Mouse (Mus musculus) liver, embryonic 15.5 days (tissue): ENCODE data around the gene Lcn12. TPM values are rescaled to one million over a fixed set of nuclear protein-coding genes. Genes with fewer than 3 reads are reported as not detected.

Experiments
- ATAC-seq: fragments of 200-750 bp; cut with Nextera tagmentation; 2 replicates; pipeline ENCODE4 v1.8.0; 2017; ENCODE audit warnings: moderate number of reproducible peaks, mild to moderate bottlenecking, moderate library complexity; ENCODE audit not compliant: insufficient read depth
- H3K27ac ChIP-seq: fragments of 300-500 bp; sonication (generic); replicated peaks from 2 replicates; pipeline ENCODE4 v1.5.1; 2015; ENCODE audit warnings: mild to moderate bottlenecking, inconsistent platforms
- H3K27me3 ChIP-seq: fragments of 300-500 bp; sonication (generic); 2 replicates; pipeline ENCODE4 v1.6.1; 2015; ENCODE audit warnings: mild to moderate bottlenecking, inconsistent platforms
- H3K36me3 ChIP-seq: fragments of 300-500 bp; sonication (generic); replicated peaks from 2 replicates; pipeline ENCODE4 v1.6.1; 2015; ENCODE audit warnings: moderate library complexity, mild to moderate bottlenecking, inconsistent platforms
- H3K4me1 ChIP-seq: fragments of 300-500 bp; sonication (generic); replicated peaks from 2 replicates; pipeline ENCODE4 v1.6.1; 2015; ENCODE audit warnings: inconsistent platforms
- H3K4me2 ChIP-seq: fragments of 300-500 bp; sonication (generic); 2 replicates; pipeline ENCODE4 v1.6.1; 2015; ENCODE audit warnings: moderate library complexity, mild to moderate bottlenecking, inconsistent platforms
- H3K4me3 ChIP-seq: fragments of 300-500 bp; sonication (generic); replicated peaks from 2 replicates; pipeline ENCODE4 v1.5.1; 2015; ENCODE audit warnings: mild to moderate bottlenecking, inconsistent platforms
- H3K9ac ChIP-seq: fragments of 300-500 bp; sonication (generic); 2 replicates; pipeline ENCODE4 v1.6.1; 2015; ENCODE audit warnings: moderate library complexity, mild to moderate bottlenecking, inconsistent platforms
- H3K9me3 ChIP-seq: fragments of 300-500 bp; sonication (generic); replicated peaks from 2 replicates; pipeline ENCODE4 v1.6.1; 2016; ENCODE audit warnings: inconsistent platforms
- WGBS: fragments of 180-500 bp; shearing (Covaris S2); methylation state at CpG from one replicate; pipeline ENCODE4 v1.1.7; 2015; ENCODE audit warnings: mixed read lengths; ENCODE audit not compliant: insufficient replicate concordance; 5-methylcytosine and 5-hydroxymethylcytosine counted together
- polyA plus RNA-seq: library from polyadenylated mRNA; unstranded; fragments of >200 nt; fragmentation: Nextera tagmentation; extraction: Ambion mirVana; gene quantifications from 2 replicates; pipeline ENCODE4 v1.2.1, GENCODE M21; 2015

The Lcn12 gene
- polyA plus RNA-seq, 1 experiment from 2014 or later: not detected

GRCm38 (mm10) chr2:25468962-25469915 lies 24.5 kb downstream of the Lcn12 start:
- no peak overlapping the region for H3K4me3 ChIP-seq
- H3K9ac ChIP-seq: no peak overlapping the region
- no peak overlapping the region for H3K27ac ChIP-seq
- H3K4me2 ChIP-seq: no peak overlapping the region
- H3K27me3 ChIP-seq: no peaks in the 10 kb centered on the region
- H3K36me3 ChIP-seq: no peaks in the 10 kb centered on the region
- H3K9me3 ChIP-seq: no peaks in the 10 kb centered on the region
- peaks cover 5% of the 10 kb centered on the region; the same call in 1 of the 2 replicates for H3K4me1 ChIP-seq
- WGBS: 75% methylated on average over 10 of the region's 10 CpGs
- no peak for ATAC-seq

- no peaks in the 10 kb centered on the region for H3K36me3 ChIP-seq
- no peak overlapping the region for H3K27ac ChIP-seq
- H3K4me2 ChIP-seq: no peak overlapping the region
- H3K4me1 ChIP-seq: peaks cover 5% of the 10 kb centered on the region; the same call in 1 of the 2 replicates
- no peak overlapping the region for H3K9ac ChIP-seq
- no peaks in the 10 kb centered on the region for H3K27me3 ChIP-seq
- no peak for ATAC-seq
- H3K4me3 ChIP-seq: no peak overlapping the region
- 55% methylated on average over 14 of the region's 14 CpGs for WGBS
- H3K9me3 ChIP-seq: no peaks in the 10 kb centered on the region
Observed at GRCm38 (mm10) chr2:25467606-25468303, 26.0 kb downstream of the Lcn12 start.

GRCm38 (mm10) chr2:25465816-25466635 lies 27.7 kb downstream of the Lcn12 start:
- Histone ChIP-seq H3K9me3 (no peaks in the 10 kb centered on the region), H3K4me3 (no peak overlapping the region), H3K27ac (peak overlapping the region; percentile 24; the same call in 1 of the 2 replicates), H3K36me3 (no peaks in the 10 kb centered on the region), H3K4me1 (peaks cover 12% of the 10 kb centered on the region), H3K4me2 (no peak overlapping the region), H3K27me3 (no peaks in the 10 kb centered on the region), H3K9ac (no peak overlapping the region)
- WGBS: 14% methylated on average over 10 of the region's 10 CpGs
- no peak for ATAC-seq

GRCm38 (mm10) chr2:25465256-25465655 lies 28.5 kb downstream of the Lcn12 start:
- no peak for ATAC-seq
- WGBS: 32% methylated on average over 2 of the region's 2 CpGs
- Histone ChIP-seq H3K4me3 (no peak overlapping the region), H3K36me3 (no peaks in the 10 kb centered on the region), H3K4me2 (no peak overlapping the region), H3K27ac (no peak overlapping the region; the same call in 1 of the 2 replicates), H3K27me3 (no peaks in the 10 kb centered on the region), H3K9ac (no peak overlapping the region), H3K9me3 (no peaks in the 10 kb centered on the region), H3K4me1 (peaks cover 16% of the 10 kb centered on the region)

- Histone ChIP-seq H3K9ac (no peak overlapping the region), H3K27ac (no peak overlapping the region), H3K36me3 (peaks cover 3% of the 10 kb centered on the region; the same call in 1 of the 2 replicates), H3K4me3 (no peak overlapping the region), H3K27me3 (no peaks in the 10 kb centered on the region), H3K4me1 (peaks cover 32% of the 10 kb centered on the region), H3K4me2 (no peak overlapping the region), H3K9me3 (no peaks in the 10 kb centered on the region)
- no peak for ATAC-seq
- WGBS: 67% methylated on average over 3 of the region's 3 CpGs
Observed at GRCm38 (mm10) chr2:25463630-25464029, 30.1 kb downstream of the Lcn12 start.

GRCm38 (mm10) chr2:25461407-25461806 lies 32.3 kb downstream of the Lcn12 start:
- WGBS: 19% methylated on average over 3 of the region's 3 CpGs
- no peaks in the 10 kb centered on the region for H3K27me3 ChIP-seq
- peaks cover 37% of the 10 kb centered on the region for H3K4me1 ChIP-seq
- peak overlapping the region; percentile 67 for H3K27ac ChIP-seq
- peak overlapping the region; percentile 72 for H3K4me3 ChIP-seq
- H3K9ac ChIP-seq: peak overlapping the region; percentile 6; the same call in 1 of the 2 replicates
- H3K9me3 ChIP-seq: no peaks in the 10 kb centered on the region
- peaks cover 3% of the 10 kb centered on the region; the same call in 1 of the 2 replicates for H3K36me3 ChIP-seq
- peak overlapping the region; percentile 96 for H3K4me2 ChIP-seq
- no peak for ATAC-seq

- H3K4me1 ChIP-seq: peaks cover 39% of the 10 kb centered on the region
Observed at GRCm38 (mm10) chr2:25460551-25461309, 33.0 kb downstream of the Lcn12 start, which contains the start of gene Paxx. Paxx (minus strand) TSS chr2:25461094.

GRCm38 (mm10) chr2:25460135-25460534 lies 33.6 kb downstream of the Lcn12 start:
- Histone ChIP-seq H3K36me3 (peaks cover 3% of the 10 kb centered on the region; the same call in 1 of the 2 replicates), H3K4me1 (peaks cover 39% of the 10 kb centered on the region), H3K4me2 (peak overlapping the region; percentile 96), H3K9me3 (no peaks in the 10 kb centered on the region), H3K27ac (peak overlapping the region; percentile 91), H3K9ac (peak overlapping the region; percentile 71), H3K27me3 (no peaks in the 10 kb centered on the region), H3K4me3 (peak overlapping the region; percentile 72)
- ATAC-seq: no peak
- 31% methylated on average over 5 of the region's 5 CpGs for WGBS

More at GRCm38 (mm10) chr2:25460551-25461309, 33.0 kb downstream of the Lcn12 start, which contains the start of gene Paxx:
- H3K9me3 ChIP-seq: no peaks in the 10 kb centered on the region
- under 1% methylated on average over 48 of the region's 48 CpGs for WGBS
- peak within 1 kb of the TSS; percentile 91 for H3K27ac ChIP-seq
- H3K4me2 ChIP-seq: peak within 1 kb of the TSS; percentile 96
- peak; percentile 86 for ATAC-seq
- no peaks in the 10 kb centered on the region for H3K27me3 ChIP-seq
- H3K36me3 ChIP-seq: peaks cover 3% of the 10 kb centered on the region; the same call in 1 of the 2 replicates
- H3K9ac ChIP-seq: peak within 1 kb of the TSS; percentile 71
- H3K4me3 ChIP-seq: peak within 1 kb of the TSS; percentile 72

GRCm38 (mm10) chr2:25458911-25459310 lies 34.8 kb downstream of the Lcn12 start:
- Histone ChIP-seq H3K4me3 (no peak overlapping the region), H3K4me2 (no peak overlapping the region; the same call in 1 of the 2 replicates), H3K9ac (no peak overlapping the region), H3K27ac (no peak overlapping the region), H3K9me3 (no peaks in the 10 kb centered on the region), H3K36me3 (peaks cover 3% of the 10 kb centered on the region; the same call in 1 of the 2 replicates), H3K4me1 (peaks cover 33% of the 10 kb centered on the region), H3K27me3 (no peaks in the 10 kb centered on the region)
- no peak for ATAC-seq
- WGBS: 73% methylated on average over 5 of the region's 5 CpGs
